Mouse (Mus musculus) testis, postnatal 10 days (tissue): Measurements from ENCODE around the gene Brsk2.

Experiments
- DNase-seq: peaks from one replicate; pipeline ENCODE4 v3.0.0; 2021; ENCODE audit warnings: low spot score

The Brsk2 gene

GRCm38 (mm10) chr7:142034198-142034597 is 84.6 kb downstream of the Brsk2 start:
- no peak for DNase-seq

- DNase-seq, result no peak
Measured at GRCm38 (mm10) chr7:142035048-142035811, 85.7 kb downstream of the Brsk2 start.

- DNase-seq, result no peak
Measured at GRCm38 (mm10) chr7:142037553-142038170, 88.1 kb downstream of the Brsk2 start.

DNA sequence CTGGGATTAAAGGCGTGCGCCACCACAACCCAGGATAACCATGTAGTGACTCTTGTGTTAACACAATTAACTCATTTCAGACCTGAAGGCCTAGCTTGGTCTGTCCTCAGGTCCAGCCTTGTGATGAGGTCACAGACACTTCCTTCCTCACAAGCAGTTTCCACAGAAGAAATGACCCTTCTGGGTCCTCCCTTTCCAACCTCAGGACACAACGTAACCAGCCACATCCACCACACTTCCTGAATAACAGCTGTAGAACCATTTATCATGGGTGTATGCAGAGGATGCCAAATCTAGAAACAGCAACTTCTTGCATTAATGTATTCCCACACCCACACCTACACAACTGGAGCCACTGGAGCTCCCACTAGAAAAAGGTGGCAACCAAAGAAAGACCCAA is 91.2 kb downstream of the Brsk2 start:
- DNase-seq, result no peak

GRCm38 (mm10) chr7:142045344-142045743 is 95.8 kb downstream of the Brsk2 start:
- no peak for DNase-seq

DNA sequence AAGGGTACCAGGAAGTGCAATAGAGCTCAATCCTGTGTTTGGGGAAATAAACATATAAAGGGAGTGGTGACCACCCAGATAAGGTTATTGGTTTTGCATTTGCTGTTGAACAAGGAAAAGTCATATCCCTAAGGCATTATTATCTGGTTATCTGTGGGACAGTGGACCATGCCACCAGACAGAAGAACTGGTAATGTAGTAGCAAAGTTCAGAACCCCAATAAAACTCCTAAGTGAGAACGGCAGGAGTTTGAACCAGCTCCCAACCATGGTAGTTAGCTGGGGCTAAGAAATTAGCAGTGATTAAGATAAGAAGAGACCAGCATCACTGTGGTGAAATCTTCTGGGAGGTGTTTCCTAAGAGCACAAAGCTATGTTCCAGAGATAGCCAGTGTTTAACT is 96.4 kb downstream of the Brsk2 start:
- DNase-seq, result no peak

DNA sequence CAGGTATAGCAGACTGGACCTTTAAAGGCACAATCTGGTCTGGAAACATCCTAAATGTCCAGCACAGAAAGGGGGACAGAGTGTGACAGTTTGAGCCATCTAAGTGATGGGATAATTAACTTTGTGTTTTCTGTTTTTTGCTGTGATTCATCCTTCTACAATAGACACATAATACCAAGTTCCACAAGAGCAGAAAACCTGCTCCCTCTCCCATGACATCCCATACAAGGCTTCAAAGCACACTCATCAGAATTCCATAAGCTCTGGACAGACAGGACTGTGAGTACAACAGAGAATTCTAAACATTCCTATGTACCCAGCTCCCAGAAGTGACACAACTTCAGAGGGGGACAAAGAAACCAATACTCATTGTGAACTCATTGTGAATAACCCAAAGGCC is 101.0 kb downstream of the Brsk2 start:
- no peak for DNase-seq
